Mouse (Mus musculus): ENCODE measurements around the gene Otoa. TPM values are rescaled to one million over a fixed set of nuclear protein-coding genes. Genes with fewer than 3 reads are reported as not detected.
A peak's percentile ranks its signal among the peaks of the same experiment; 100 is the strongest.

Otoa gene
- polyA plus RNA-seq, 1 experiment from 2014 or later = 1.1 TPM

GRCm38 (mm10) chr7:121198933-121199332 is 117.5 kb downstream of the Otoa start:
- no peak for ATAC-seq (ENCODE audit: low read depth)
- H3K9me3 ChIP-seq (ENCODE audit: control insufficient read depth, low read length) = no peaks in the 10 kb centered on the region
- H3K27ac ChIP-seq (replicated peaks; ENCODE audit: low read depth, low read length) = no peak overlapping the region
- H3K9ac ChIP-seq (ENCODE audit: low read depth, low read length) = no peak overlapping the region
- H3K4me3 ChIP-seq (ENCODE audit: low read depth, low read length) = no peak overlapping the region
- no peaks in the 10 kb centered on the region for H3K4me1 ChIP-seq (ENCODE audit: control insufficient read depth, insufficient read depth, low read length)
- 67% methylated on average over 8 of the region's 8 CpGs for WGBS
- H3K36me3 ChIP-seq (ENCODE audit: control insufficient read depth, insufficient read depth, low read length) = no peaks in the 10 kb centered on the region
- no peaks in the 10 kb centered on the region for H3K27me3 ChIP-seq (replicated peaks; ENCODE audit: control insufficient read depth, insufficient read depth, low read length)
- DNase-seq (ENCODE audit: low spot score) = peak; percentile 45
- H3K4me2 ChIP-seq (ENCODE audit: low read depth, low read length) = no peak overlapping the region

GRCm38 (mm10) chr7:121211804-121212203 is 130.4 kb downstream of the Otoa start:
- Histone ChIP-seq H3K4me1 (ENCODE audit: control insufficient read depth, insufficient read depth, low read length) (no peaks in the 10 kb centered on the region), H3K9me3 (ENCODE audit: control insufficient read depth, low read length) (no peaks in the 10 kb centered on the region), H3K4me3 (ENCODE audit: low read depth, low read length) (no peak overlapping the region), H3K36me3 (ENCODE audit: control insufficient read depth, insufficient read depth, low read length) (no peaks in the 10 kb centered on the region), H3K27me3 (replicated peaks; ENCODE audit: control insufficient read depth, insufficient read depth, low read length) (no peaks in the 10 kb centered on the region), H3K4me2 (ENCODE audit: low read depth, low read length) (no peak overlapping the region), H3K27ac (replicated peaks; ENCODE audit: low read depth, low read length) (no peak overlapping the region), H3K9ac (ENCODE audit: low read depth, low read length) (no peak overlapping the region)
- 68% methylated on average over 4 of the region's 4 CpGs for WGBS
- no peak for DNase-seq (ENCODE audit: low spot score)
- ATAC-seq (ENCODE audit: low read depth) = no peak

Other genes with a start within 250 kb of the Otoa start
- gene Eef2k, start 238.8 kb upstream of the Otoa start, polyA plus RNA-seq (2014; fragmentation: Nextera tagmentation; extraction: Ambion mirVana) = 19.6 and 22.2 TPM in 2 replicates
- 21.8 and 26.2 TPM in 2 replicates for gene Polr3e, start 163.9 kb upstream of the Otoa start, polyA plus RNA-seq (2014; fragmentation: Nextera tagmentation; extraction: Ambion mirVana)
- 17.5 and 21.0 TPM in 2 replicates for gene Cdr2, start 99.3 kb upstream of the Otoa start, polyA plus RNA-seq (2014; fragmentation: Nextera tagmentation; extraction: Ambion mirVana)
- 0.55 TPM in 1 of 2 replicates, not detected in the other for gene Mfsd13b, start 99.1 kb upstream of the Otoa start, polyA plus RNA-seq (2014; fragmentation: Nextera tagmentation; extraction: Ambion mirVana)
- 142 and 151 TPM in 2 replicates for gene Mettl9, start 47.2 kb upstream of the Otoa start, polyA plus RNA-seq (2014; fragmentation: Nextera tagmentation; extraction: Ambion mirVana)
- gene Igsf6, start 7.1 kb upstream of the Otoa start, polyA plus RNA-seq (2014; fragmentation: Nextera tagmentation; extraction: Ambion mirVana) = 2.2 and 2.6 TPM in 2 replicates

Data from embryonic facial prominence, embryonic 14.5 days (tissue).